Mouse (Mus musculus) regulatory T cell (primary cell): ENCODE results near the gene Pald1.

Experiments
- in situ Hi-C: fragments of 300-600 bp; cut with MboI, MseI; formaldehyde crosslinking; loops from one replicate; pipeline ENCODE4 v1.15.1; 2025; ENCODE audit warnings: high pct_unique_total_duplicates

The Pald1 gene

GRCm38 (mm10) chr10:61334545-61334944 is 48.8 kb downstream of the Pald1 start:
- in situ Hi-C loops: loop anchor here (5.0 kb wide), 1 partner anchor 132 kb away; no protein-coding TSS in a partner anchor

- in situ Hi-C loops: loop anchor here (5.0 kb wide), 1 partner anchor 129 kb away; no protein-coding TSS in a partner anchor
Measured at GRCm38 (mm10) chr10:61331046-61331445, 52.3 kb downstream of the Pald1 start.

GRCm38 (mm10) chr10:61328927-61329326 is 54.4 kb downstream of the Pald1 start:
- in situ Hi-C loops: no loop called here

GRCm38 (mm10) chr10:61327545-61327944 is 55.8 kb downstream of the Pald1 start:
- in situ Hi-C loops: no loop called here

- in situ Hi-C loops: no loop called here
Measured at GRCm38 (mm10) chr10:61325782-61326328, 57.5 kb downstream of the Pald1 start.

GRCm38 (mm10) chr10:61324717-61325116 is 58.6 kb downstream of the Pald1 start:
- in situ Hi-C loops: no loop called here

- in situ Hi-C loops: no loop called here
Measured at GRCm38 (mm10) chr10:61318527-61318926, 64.8 kb downstream of the Pald1 start.

GRCm38 (mm10) chr10:61315324-61315880 is 67.9 kb downstream of the Pald1 start:
- in situ Hi-C loops: no loop called here

- in situ Hi-C loops: no loop called here
Measured at GRCm38 (mm10) chr10:61313750-61314149, 69.6 kb downstream of the Pald1 start.

GRCm38 (mm10) chr10:61312754-61313153 is 70.6 kb downstream of the Pald1 start:
- in situ Hi-C loops: no loop called here

GRCm38 (mm10) chr10:61312159-61312558 is 71.2 kb downstream of the Pald1 start:
- in situ Hi-C loops: no loop called here

GRCm38 (mm10) chr10:61308706-61309320 is 74.5 kb downstream of the Pald1 start:
- in situ Hi-C loops: no loop called here

- in situ Hi-C loops: no loop called here
Measured at GRCm38 (mm10) chr10:61305928-61306590, 77.3 kb downstream of the Pald1 start.

- in situ Hi-C loops: no loop called here
Measured at GRCm38 (mm10) chr10:61304046-61304445, 79.3 kb downstream of the Pald1 start.

- in situ Hi-C loops: no loop called here
Measured at GRCm38 (mm10) chr10:61300996-61301395, 82.3 kb downstream of the Pald1 start.

GRCm38 (mm10) chr10:61297477-61297876 is 85.9 kb downstream of the Pald1 start, which contains the start of gene Prf1:
TSS of gene Prf1 (plus strand) at chr10:61297833.
- in situ Hi-C loops: no loop called here

GRCm38 (mm10) chr10:61296713-61297445 is 86.5 kb downstream of the Pald1 start:
- in situ Hi-C loops: no loop called here

GRCm38 (mm10) chr10:61294242-61294641 is 89.1 kb downstream of the Pald1 start:
- in situ Hi-C loops: no loop called here

- in situ Hi-C loops: no loop called here
Measured at GRCm38 (mm10) chr10:61290479-61290878, 92.9 kb downstream of the Pald1 start.

- in situ Hi-C loops: no loop called here
Measured at GRCm38 (mm10) chr10:61290016-61290415, 93.3 kb downstream of the Pald1 start.

- in situ Hi-C loops: no loop called here
Measured at GRCm38 (mm10) chr10:61286246-61286645, 97.1 kb downstream of the Pald1 start.

GRCm38 (mm10) chr10:61285271-61285670 is 98.1 kb downstream of the Pald1 start:
- in situ Hi-C loops: no loop called here
